10 mouse cellular contexts compared by ENCODE assay signal in genomic region chr16:35248825-35249224, GRCm38 (mm10).
DNase-seq lines count a peak whose midpoint lies in the region; ATAC-seq lines count a peak whose summit lies in the region.
"Had no signal": no experiment of that assay in that cellular context is flagged by ENCODE, and none has a peak within 500 bp of the region (broad histone marks: within the 10 kb centered on the region; RNA-seq: fewer than 3 reads in every experiment).

No protein-coding gene starts in this region.

- no peaks in the 10 kb centered on the region for H3K36me3 ChIP-seq in hindbrain, embryonic 10.5 days
- no peaks in the 10 kb centered on the region; the same call in 1 of the 2 replicates for H3K36me3 ChIP-seq in hindbrain, embryonic 11.5 days (ENCODE audit: control insufficient read depth, insufficient read depth, low read length)
- no peaks in the 10 kb centered on the region; the same call in 1 of the 2 replicates for H3K36me3 ChIP-seq in heart, embryonic 16.5 days (ENCODE audit: control insufficient read depth, insufficient read depth)

- H3K4me2 ChIP-seq in hindbrain, embryonic 11.5 days (replicated peaks; ENCODE audit: low read depth, low read length) = no peak overlapping the region
- no peak overlapping the region for H3K4me2 ChIP-seq in heart, embryonic 16.5 days (ENCODE audit: low read depth, low read length)

- no peak overlapping the region for H3K9ac ChIP-seq in hindbrain, embryonic 11.5 days (ENCODE audit: low read depth, low read length)
- H3K9ac ChIP-seq in heart, embryonic 16.5 days (ENCODE audit: low read length) = no peak overlapping the region

- peak overlapping the region; percentile 17; the same call in 1 of the 2 replicates for H3K27ac ChIP-seq in hindbrain, embryonic 10.5 days
- H3K27ac ChIP-seq in hindbrain, embryonic 11.5 days (ENCODE audit: low read depth, low read length) = no peak overlapping the region
- H3K27ac ChIP-seq in heart, embryonic 16.5 days (ENCODE audit: low read length) = no peak overlapping the region
- H3K27ac ChIP-seq: kidney, postnatal 0 days had no signal

- H3K9me3 ChIP-seq in hindbrain, embryonic 10.5 days = no peaks in the 10 kb centered on the region
- no peaks in the 10 kb centered on the region for H3K9me3 ChIP-seq in hindbrain, embryonic 11.5 days (ENCODE audit: control insufficient read depth, low read length)
- H3K9me3 ChIP-seq in heart, embryonic 16.5 days (replicated peaks; ENCODE audit: control insufficient read depth, low read length) = no peaks in the 10 kb centered on the region

- ATAC-seq in hindbrain, embryonic 11.5 days (ENCODE audit: low FRiP score) = no peak
- 0 out of 2 replicates have a peak, but pooled peaks have one; percentile 37 for ATAC-seq in heart, embryonic 16.5 days (replicated peaks; ENCODE audit: extremely low read depth, insufficient read depth, low FRiP score)
- ATAC-seq in megakaryocyte, adult 5-6 weeks (ENCODE audit: poor library complexity, severe bottlenecking) = no peak

- H3K4me1 ChIP-seq in hindbrain, embryonic 10.5 days (replicated peaks) = peaks cover 24% of the 10 kb centered on the region
- H3K4me1 ChIP-seq in hindbrain, embryonic 11.5 days (replicated peaks; ENCODE audit: control insufficient read depth, insufficient read depth, low read length) = no peaks in the 10 kb centered on the region
- H3K4me1 ChIP-seq in heart, embryonic 16.5 days (ENCODE audit: control insufficient read depth, insufficient read depth, low read length) = peaks cover 12% of the 10 kb centered on the region; the same call in 1 of the 2 replicates

- DNase-seq in hindbrain, embryonic 10.5 days (ENCODE audit: low spot score) = no peak
- no peak for DNase-seq in hindbrain, embryonic 11.5 days (ENCODE audit: low spot score)
- DNase-seq in urinary bladder, postnatal 14 days (ENCODE audit: low spot score) = peak; percentile 21
- DNase-seq in urinary bladder, adult 2 months (ENCODE audit: low spot score) = no peak
- DNase-seq in spleen, postnatal 36 days (ENCODE audit: low spot score in 2 of 2) = no peak
- no peak for DNase-seq in lung, postnatal 25 days (ENCODE audit: low spot score)
- DNase-seq: thymus, postnatal 36 days had no signal

- H3K27me3 ChIP-seq in hindbrain, embryonic 10.5 days (ENCODE audit: insufficient read depth, poor library complexity, severe bottlenecking) = no peaks in the 10 kb centered on the region
- H3K27me3 ChIP-seq in hindbrain, embryonic 11.5 days (ENCODE audit: control insufficient read depth, insufficient read depth, low read length) = no peaks in the 10 kb centered on the region
- no peaks in the 10 kb centered on the region for H3K27me3 ChIP-seq in heart, embryonic 16.5 days (ENCODE audit: control insufficient read depth, insufficient read depth, low read length)

- no peak overlapping the region for H3K4me3 ChIP-seq in hindbrain, embryonic 10.5 days
- no peak overlapping the region for H3K4me3 ChIP-seq in hindbrain, embryonic 11.5 days (ENCODE audit: low read depth, low read length)
- H3K4me3 ChIP-seq in heart, embryonic 16.5 days (ENCODE audit: low read length) = no peak overlapping the region

- 56% methylated on average over 9 of the region's 9 CpGs for WGBS in hindbrain, embryonic 10.5 days
- WGBS in hindbrain, embryonic 11.5 days = 56% methylated on average over 9 of the region's 9 CpGs
- WGBS in heart, embryonic 16.5 days = 30% methylated on average over 9 of the region's 9 CpGs
